Mouse (Mus musculus): ENCODE data around the gene Sugp2. TPM values are rescaled to one million over a fixed set of nuclear protein-coding genes. Genes with fewer than 3 reads are reported as not detected.
A peak's percentile ranks its signal among the peaks of the same experiment; 100 is the strongest.
"Not testable (repeated sequence)": the region's sequence is repeated elsewhere in the genome, so short reads cannot be mapped to it uniquely, and the experiment has no call there.

The Sugp2 gene
- polyA plus RNA-seq, 1 experiment from 2014 or later: 33.5 TPM

GRCm38 (mm10) chr8:70212112-70213055 lies 21.6 kb upstream of the Sugp2 start, which contains the start of gene Slc25a42:
Gene Slc25a42, minus strand, starts transcription at chr8:70212305.
- under 1% methylated on average over 66 of the region's 66 CpGs for WGBS
- H3K9me3 ChIP-seq (ENCODE audit: low read depth, low read length): no peaks in the 10 kb centered on the region
- DNase-seq (peak; percentile 99), ATAC-seq (ENCODE audit: insufficient read depth) (peak; percentile 99)
- peak within 1 kb of the TSS; percentile 58 for H3K4me3 ChIP-seq (ENCODE audit: low read depth, low read length)
- no peaks in the 10 kb centered on the region for H3K36me3 ChIP-seq (ENCODE audit: insufficient read depth)
- H3K27me3 ChIP-seq (ENCODE audit: insufficient read depth, low read length): no peaks in the 10 kb centered on the region
- peak within 1 kb of the TSS; percentile 91 for H3K4me2 ChIP-seq
- no peak for TF ChIP-seq CTCF (IDR thresholded peaks at IDR 0.05; ENCODE audit: low read depth)
- H3K4me1 ChIP-seq (ENCODE audit: insufficient read depth): no peaks in the 10 kb centered on the region
- 0 out of 2 replicates have a peak within 1 kb of the TSS, but pooled peaks have one; percentile 31 for H3K27ac ChIP-seq (ENCODE audit: low read depth)
- peak within 1 kb of the TSS; percentile 53 for H3K9ac ChIP-seq

DNA sequence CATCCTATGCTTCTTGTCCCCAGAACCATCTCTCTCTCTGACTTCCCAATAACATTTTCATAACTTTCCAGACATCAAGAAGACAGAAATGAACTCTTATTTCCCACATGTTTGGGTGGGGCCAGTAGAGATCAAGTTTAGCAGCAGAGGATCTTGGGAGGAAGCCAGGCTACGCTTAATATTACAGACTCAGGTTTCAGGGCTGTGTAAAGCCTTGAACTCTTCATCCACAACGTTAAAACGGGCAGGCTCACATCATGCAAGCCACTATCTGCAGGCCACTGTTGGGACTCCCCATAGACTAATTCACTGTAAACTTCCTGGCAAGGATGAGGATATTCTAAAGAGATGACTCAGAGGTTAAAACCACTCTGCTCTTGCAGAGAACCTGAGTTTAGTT lies 19.6 kb upstream of the Sugp2 start:
- Histone ChIP-seq H3K36me3 (ENCODE audit: insufficient read depth) (no peaks in the 10 kb centered on the region), H3K4me2 (no peak overlapping the region), H3K9ac (no peak overlapping the region), H3K9me3 (ENCODE audit: low read depth, low read length) (no peaks in the 10 kb centered on the region), H3K4me1 (ENCODE audit: insufficient read depth) (no peaks in the 10 kb centered on the region), H3K27ac (ENCODE audit: low read depth) (no peak overlapping the region), H3K27me3 (ENCODE audit: insufficient read depth, low read length) (no peaks in the 10 kb centered on the region), H3K4me3 (ENCODE audit: low read depth, low read length) (no peak overlapping the region)
- DNase-seq (no peak), ATAC-seq (ENCODE audit: insufficient read depth) (no peak)
- TF ChIP-seq CTCF (IDR thresholded peaks at IDR 0.05; ENCODE audit: low read depth): no peak
- WGBS: 63% methylated on average over 3 of the region's 3 CpGs

- TF ChIP-seq CTCF (IDR thresholded peaks at IDR 0.05; ENCODE audit: low read depth): no peak
- WGBS: 52% methylated on average over 5 of the region's 5 CpGs
- no peaks in the 10 kb centered on the region for H3K36me3 ChIP-seq (ENCODE audit: insufficient read depth)
Measured at GRCm38 (mm10) chr8:70215092-70215491, 18.9 kb upstream of the Sugp2 start.

DNA sequence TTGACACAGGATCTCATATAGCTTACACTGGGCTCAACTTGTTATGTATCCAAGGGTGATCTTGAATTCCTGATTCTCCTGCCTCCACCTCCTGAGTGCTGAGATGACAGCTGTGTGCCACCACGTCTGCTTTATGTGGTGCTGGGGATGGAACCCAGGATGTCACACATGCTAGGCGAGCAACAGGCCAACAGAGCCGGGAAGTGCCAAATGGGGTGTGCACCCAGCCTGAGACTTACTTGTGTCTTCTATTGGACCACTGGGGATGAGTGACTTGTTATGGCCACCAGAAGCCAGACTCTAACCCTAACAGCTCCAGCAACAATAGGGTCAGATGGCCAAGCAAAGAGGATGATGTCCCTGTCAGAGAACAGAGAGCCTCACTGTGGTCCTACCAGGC lies 17.9 kb upstream of the Sugp2 start:
- H3K27me3 ChIP-seq (ENCODE audit: insufficient read depth, low read length); ATAC-seq (ENCODE audit: insufficient read depth); H3K27ac ChIP-seq (ENCODE audit: low read depth); H3K36me3 ChIP-seq (ENCODE audit: insufficient read depth); H3K4me1 ChIP-seq (ENCODE audit: insufficient read depth); DNase-seq; H3K9ac ChIP-seq; H3K9me3 ChIP-seq (ENCODE audit: low read depth, low read length); H3K4me3 ChIP-seq (ENCODE audit: low read depth, low read length); H3K4me2 ChIP-seq: not testable (repeated sequence)
- WGBS: 58% methylated on average over 3 of the region's 3 CpGs

More at GRCm38 (mm10) chr8:70215092-70215491, 18.9 kb upstream of the Sugp2 start:
- Histone ChIP-seq H3K27ac (ENCODE audit: low read depth) (no peak overlapping the region), H3K4me1 (ENCODE audit: insufficient read depth) (no peaks in the 10 kb centered on the region), H3K4me3 (ENCODE audit: low read depth, low read length) (no peak overlapping the region), H3K4me2 (no peak overlapping the region), H3K9ac (no peak overlapping the region), H3K9me3 (ENCODE audit: low read depth, low read length) (no peaks in the 10 kb centered on the region), H3K27me3 (ENCODE audit: insufficient read depth, low read length) (no peaks in the 10 kb centered on the region)
- DNase-seq (no peak), ATAC-seq (ENCODE audit: insufficient read depth) (no peak)

DNA sequence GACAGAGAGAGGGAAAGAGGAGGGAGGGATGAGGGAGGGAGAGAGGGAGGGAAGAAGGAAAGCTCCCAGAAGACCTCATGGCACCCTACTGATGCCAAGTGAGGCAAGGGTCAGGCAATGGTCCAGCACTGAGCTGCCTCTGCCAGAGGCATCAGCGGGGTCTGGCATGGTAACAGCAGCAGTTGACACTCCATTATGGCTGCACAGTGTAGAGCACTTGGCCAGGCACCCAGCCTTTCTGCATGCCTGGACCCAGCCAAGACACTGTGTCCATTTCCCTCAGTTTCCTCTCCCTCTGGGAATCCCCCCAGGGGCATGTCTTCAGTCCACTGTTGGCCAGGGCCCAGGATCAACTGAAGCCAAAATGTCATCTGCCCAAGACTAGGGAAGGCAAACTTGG lies 17.5 kb upstream of the Sugp2 start:
- no peak overlapping the region for H3K4me3 ChIP-seq (ENCODE audit: low read depth, low read length)
- H3K27ac ChIP-seq (ENCODE audit: low read depth): no peak overlapping the region
- 0 out of 2 replicates have a peak, but pooled peaks cover 4% of the 10 kb centered on the region for H3K36me3 ChIP-seq (ENCODE audit: insufficient read depth)
- H3K9me3 ChIP-seq (ENCODE audit: low read depth, low read length): no peaks in the 10 kb centered on the region
- DNase-seq (peak; percentile 44), ATAC-seq (ENCODE audit: insufficient read depth) (no peak)
- no peaks in the 10 kb centered on the region for H3K27me3 ChIP-seq (ENCODE audit: insufficient read depth, low read length)
- H3K4me1 ChIP-seq (ENCODE audit: insufficient read depth): no peaks in the 10 kb centered on the region
- H3K4me2 ChIP-seq: no peak overlapping the region
- WGBS: 60% methylated on average over 1 of the region's 1 CpGs
- no peak overlapping the region for H3K9ac ChIP-seq
- TF ChIP-seq CTCF (IDR thresholded peaks at IDR 0.05; ENCODE audit: low read depth): no peak

DNA sequence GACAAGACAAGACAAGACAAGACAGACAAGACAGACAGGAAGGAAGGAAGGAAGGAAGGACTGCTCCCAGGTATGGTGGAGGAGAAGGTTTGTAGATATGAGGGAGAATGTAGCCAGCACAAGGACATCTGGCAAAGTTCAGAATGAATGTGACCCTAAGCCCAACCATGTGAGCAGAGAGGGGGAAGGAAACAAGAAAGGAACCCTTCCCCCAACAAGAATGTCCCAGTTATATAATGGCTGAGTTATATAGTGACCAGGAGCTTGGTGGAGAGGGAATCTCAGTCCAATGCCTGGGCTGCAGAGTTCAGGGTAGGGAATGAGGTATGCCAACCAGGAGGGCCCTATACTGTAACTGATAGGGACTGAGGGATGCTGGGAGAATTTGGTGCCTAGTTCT lies 16.6 kb upstream of the Sugp2 start:
- Histone ChIP-seq H3K27me3 (ENCODE audit: insufficient read depth, low read length) (no peaks in the 10 kb centered on the region), H3K36me3 (ENCODE audit: insufficient read depth) (peaks cover 10% of the 10 kb centered on the region; the same call in 1 of the 2 replicates), H3K4me3 (ENCODE audit: low read depth, low read length) (no peak overlapping the region), H3K27ac (ENCODE audit: low read depth) (no peak overlapping the region), H3K4me1 (ENCODE audit: insufficient read depth) (no peaks in the 10 kb centered on the region), H3K9ac (no peak overlapping the region), H3K9me3 (ENCODE audit: low read depth, low read length) (no peaks in the 10 kb centered on the region), H3K4me2 (no peak overlapping the region)
- ATAC-seq (ENCODE audit: insufficient read depth) (no peak), DNase-seq (no peak)
- TF ChIP-seq CTCF (IDR thresholded peaks at IDR 0.05; ENCODE audit: low read depth): no peak

DNA sequence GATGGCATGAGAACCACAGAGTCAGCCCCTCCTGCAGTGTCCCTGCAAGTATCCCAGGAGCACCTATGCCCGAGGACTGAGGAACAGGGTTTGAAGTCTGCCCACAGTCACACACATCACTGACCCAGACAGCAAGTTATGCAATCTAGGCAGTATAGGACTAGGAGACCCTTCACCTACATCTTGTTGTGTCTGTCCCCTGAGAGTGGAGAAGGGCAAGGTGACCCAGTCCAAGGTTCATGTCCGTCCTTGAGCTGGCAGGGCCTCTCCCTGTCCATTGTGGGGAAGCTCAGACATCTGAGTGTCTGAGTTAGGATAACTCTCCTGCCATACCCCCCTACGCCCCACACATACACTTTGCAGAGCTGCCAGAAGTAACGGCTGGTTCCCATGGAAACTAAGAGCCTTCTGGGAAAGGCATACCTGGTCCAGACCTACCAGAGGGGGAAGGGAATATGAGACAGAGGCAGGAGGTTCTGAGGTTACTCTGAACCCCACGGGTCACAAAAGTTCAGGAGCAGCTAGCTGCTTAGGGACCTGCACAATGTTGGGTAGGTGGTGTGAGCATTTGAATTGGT lies 14.8 kb upstream of the Sugp2 start:
- no peak overlapping the region for H3K4me2 ChIP-seq
- TF ChIP-seq CTCF (IDR thresholded peaks at IDR 0.05; ENCODE audit: low read depth): no peak
- no peak for ATAC-seq (ENCODE audit: insufficient read depth)
- WGBS: 39% methylated on average over 5 of the region's 5 CpGs
- no peaks in the 10 kb centered on the region for H3K27me3 ChIP-seq (ENCODE audit: insufficient read depth, low read length)
- H3K9me3 ChIP-seq (ENCODE audit: low read depth, low read length): no peaks in the 10 kb centered on the region
- DNase-seq: no peak
- no peak overlapping the region for H3K27ac ChIP-seq (ENCODE audit: low read depth)
- peaks cover 16% of the 10 kb centered on the region; the same call in 1 of the 2 replicates for H3K36me3 ChIP-seq (ENCODE audit: insufficient read depth)
- no peak overlapping the region for H3K9ac ChIP-seq
- no peaks in the 10 kb centered on the region for H3K4me1 ChIP-seq (ENCODE audit: insufficient read depth)
- H3K4me3 ChIP-seq (ENCODE audit: low read depth, low read length): no peak overlapping the region
